Mouse (Mus musculus) cerebellum, adult 9-11 months (tissue): ENCODE results near the gene Arhgap45.

ENCODE experiments used
- DNase-seq: peaks from one replicate; pipeline ENCODE4 v3.0.0; 2022

The Arhgap45 gene

GRCm38 (mm10) chr10:79987771-79988505, 28.5 kb upstream of the Arhgap45 start:
- no peak for DNase-seq

DNA sequence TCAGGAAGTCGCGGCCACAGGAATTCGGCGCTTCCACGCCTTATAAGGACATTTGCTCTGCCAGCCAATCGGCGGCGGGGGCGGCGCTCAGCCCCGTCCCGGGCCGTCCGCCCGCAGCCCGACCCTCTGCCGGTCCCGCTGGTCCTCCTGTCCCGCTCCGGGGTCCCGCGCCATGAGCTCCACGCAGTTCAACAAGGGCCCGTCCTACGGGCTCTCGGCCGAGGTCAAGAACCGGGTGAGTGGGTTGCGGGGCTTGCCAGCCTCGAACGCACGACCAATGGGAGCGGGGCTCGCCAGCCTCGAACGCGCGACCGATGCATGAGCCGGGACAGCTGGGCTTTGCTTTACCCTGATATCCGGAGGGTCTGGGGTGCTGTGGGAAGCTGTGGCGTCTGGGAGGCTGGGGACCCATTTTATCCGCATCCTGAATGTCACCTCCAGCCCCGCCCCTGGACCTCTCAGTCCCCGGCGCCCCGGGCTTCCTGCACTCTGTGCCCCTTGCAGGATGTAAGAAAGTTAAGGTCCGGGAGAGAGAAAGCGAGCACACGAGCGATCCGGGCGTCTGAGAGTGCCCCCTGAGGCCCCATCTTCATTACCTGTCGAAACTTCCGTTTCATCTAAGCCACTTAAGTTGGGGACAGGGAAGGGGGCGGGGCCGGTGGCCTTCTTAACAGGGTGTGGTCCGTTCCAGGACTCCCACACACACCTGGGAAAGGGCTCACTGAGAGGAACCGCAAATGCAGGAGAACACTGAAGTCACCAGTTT, 27.8 kb upstream of the Arhgap45 start, which contains the start of gene Cnn2:
Gene Cnn2 (plus strand): TSS at position 79 of the 766 bp plus-strand sequence.
- no peak for DNase-seq

DNA sequence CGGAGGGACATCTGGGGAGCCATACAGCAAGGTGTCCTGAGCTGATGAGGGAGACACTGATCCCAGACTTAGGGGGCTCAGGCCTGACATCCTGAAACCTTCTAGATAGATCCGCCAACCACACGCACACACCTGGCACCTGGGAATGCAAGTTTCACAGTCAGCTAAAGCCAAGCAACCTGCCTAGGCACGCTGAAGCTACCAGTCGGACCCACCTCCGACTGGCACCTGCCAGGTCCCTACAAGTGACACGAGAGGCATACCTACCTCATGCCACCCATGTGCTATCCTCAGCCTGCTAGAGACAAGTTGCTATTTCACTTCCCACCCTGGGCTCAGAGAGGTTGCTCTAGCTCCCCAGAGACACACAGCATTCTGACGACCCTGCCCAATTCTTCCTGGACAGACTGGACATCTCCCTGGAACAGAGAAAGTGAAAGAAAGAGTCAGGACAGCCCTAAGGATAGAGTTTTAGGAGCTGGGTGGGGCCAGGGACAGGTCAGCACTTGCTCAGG, 27.1 kb upstream of the Arhgap45 start:
- no peak for DNase-seq

DNA sequence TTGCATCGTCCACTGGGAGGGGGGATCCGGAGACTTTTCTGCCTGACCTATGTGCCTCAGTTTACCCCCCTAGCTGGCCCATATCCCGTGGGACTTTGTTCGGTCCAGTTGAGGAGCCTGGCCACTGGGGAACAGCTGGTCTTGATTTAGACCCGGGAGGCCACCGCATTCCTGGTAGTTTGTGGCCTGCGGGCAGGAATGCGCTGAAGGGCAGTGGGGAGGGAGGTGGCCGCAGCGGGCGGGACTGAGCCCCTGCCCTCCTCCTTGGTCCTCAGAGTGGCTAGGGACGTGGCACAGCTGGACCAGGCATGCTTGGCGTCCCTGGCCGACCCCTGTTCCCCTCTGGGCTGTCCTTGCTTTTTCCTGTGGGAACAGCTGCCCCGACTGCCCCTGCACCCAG, 26.6 kb upstream of the Arhgap45 start:
- no peak for DNase-seq

DNA sequence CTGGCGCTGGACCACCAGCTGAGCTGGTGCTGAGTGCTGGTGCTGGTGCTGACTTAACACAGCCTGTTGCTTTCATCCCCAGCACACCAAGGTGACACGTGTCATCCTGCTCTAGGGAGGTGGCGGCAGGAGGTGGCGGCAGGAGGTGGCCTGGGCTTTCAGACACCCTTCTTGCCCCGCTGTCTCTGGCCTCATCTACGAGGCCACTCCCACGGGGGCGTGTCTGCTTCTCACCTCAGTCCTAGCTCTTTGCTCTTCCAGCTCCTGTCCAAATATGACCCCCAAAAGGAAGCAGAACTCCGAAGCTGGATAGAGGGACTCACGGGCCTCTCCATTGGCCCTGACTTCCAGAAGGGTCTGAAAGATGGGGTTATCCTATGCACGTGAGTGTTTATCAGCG, 25.4 kb upstream of the Arhgap45 start:
- no peak for DNase-seq

DNA sequence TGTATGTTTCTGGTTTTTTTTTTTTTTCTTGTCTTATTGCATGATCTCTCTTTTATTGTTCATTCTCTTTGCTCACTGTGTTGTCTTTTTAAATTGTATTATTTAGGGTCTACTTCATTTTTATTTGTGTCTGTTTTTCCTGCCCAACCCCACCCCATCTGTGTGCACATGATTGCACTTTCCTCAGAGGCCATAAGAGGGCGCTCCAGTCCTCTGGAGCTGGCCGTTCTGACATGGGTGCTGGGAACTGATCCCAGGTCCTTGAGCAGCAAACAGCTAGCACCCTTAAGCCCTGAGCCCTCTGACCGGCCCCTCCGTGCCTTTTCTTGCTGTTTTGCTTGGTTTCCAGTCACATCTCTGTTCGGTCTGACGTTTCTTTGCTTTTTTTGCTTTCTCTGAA, 24.9 kb upstream of the Arhgap45 start:
- no peak for DNase-seq

- DNase-seq, result no peak
Measured at GRCm38 (mm10) chr10:79994397-79995115, 21.9 kb upstream of the Arhgap45 start.

GRCm38 (mm10) chr10:79995636-79996035, 20.8 kb upstream of the Arhgap45 start:
- DNase-seq, result no peak

DNA sequence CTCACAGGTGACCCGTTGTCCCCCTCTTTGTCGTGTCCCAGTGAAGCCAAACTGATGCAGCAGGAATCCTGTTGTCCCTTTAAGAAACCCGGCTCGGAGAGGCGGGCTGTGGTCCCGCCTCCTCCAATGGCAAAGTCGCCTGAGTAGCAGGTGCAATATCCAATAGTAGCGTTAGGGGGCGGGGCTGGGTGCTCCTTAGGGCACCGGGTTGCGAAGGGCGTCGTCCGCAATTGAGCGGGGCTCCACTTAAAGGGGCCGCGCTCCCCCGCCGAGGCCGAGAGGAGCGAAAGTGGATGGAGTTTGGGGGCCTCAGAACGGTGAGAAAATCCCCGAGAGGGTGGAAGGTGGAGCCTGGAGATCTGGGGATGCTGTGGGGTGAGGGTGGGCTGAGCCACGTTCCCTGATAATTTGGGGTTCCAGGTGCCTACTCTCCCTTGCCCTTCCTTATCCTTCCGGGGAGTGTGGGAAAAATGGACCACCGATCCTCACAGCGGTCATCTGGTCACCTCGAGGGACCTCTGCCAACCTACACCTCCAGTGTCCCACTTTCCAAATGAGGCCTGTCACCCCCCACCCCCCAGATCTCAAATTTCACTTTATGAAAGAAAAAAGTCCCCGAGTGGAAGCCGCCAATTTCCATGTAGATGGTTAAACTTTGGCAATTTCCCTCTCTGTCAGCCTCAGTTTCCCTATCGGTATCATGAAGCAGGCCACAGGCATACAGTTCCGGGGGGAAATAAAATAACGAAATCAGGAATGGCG, 20.0 kb upstream of the Arhgap45 start, which contains the start of gene Abca7:
Gene Abca7 (plus strand): TSS at position 223 of the 762 bp plus-strand sequence.
- peak; percentile 95 for DNase-seq

DNA sequence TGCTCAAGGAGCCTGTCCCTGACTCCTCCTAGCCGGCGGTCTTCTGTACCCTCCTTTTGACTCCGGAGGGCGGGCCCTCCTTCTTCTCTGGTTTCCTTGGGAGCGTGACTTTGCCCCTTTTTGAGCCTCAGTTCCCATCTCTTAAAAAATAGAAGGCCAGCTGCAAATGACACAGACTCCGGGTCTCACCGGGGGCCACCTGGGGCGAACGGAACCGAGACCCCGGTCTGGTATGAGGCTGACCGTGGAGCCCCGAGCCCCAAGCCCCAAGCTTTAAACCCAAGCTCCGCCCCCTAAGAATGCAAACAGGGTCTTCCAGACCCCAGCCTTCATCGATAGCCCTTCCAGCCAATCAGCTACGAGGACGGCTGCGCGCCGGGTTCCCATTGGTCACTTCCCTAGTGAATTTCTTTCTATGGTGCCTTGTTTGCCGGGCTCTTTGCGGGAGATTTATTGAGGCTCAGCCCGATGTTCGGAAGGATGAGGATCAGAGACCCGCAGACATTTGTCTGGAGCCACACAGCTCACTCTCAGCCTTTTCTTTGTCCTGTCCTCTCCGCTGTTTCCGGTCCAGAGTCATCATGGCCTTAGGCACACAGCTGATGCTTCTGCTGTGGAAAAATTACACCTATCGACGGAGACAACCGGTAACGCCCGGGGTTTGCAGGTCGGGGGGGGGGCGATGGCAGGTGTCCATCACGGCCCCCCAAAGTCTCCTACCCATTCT, 19.3 kb upstream of the Arhgap45 start:
- peak; percentile 86 for DNase-seq

DNA sequence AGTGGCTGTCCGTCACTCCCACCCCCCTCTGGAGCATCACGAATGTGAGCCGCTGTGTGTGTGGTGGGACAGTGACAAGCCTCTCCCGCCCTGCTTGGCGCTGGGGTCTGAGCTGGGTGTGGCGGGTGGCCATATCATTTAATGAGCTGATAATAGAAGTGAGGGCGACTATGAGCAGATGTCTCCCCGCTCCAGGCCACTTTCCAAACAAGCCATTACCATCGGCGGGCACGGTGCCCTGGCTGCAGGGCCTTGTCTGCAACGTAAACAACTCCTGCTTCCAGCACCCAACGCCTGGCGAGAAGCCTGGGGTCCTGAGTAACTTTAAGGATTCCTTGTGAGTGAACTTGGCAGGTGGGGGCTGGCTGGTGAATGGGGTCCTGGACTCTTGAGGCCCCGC, 18.6 kb upstream of the Arhgap45 start:
- DNase-seq, result peak; percentile 85

DNA sequence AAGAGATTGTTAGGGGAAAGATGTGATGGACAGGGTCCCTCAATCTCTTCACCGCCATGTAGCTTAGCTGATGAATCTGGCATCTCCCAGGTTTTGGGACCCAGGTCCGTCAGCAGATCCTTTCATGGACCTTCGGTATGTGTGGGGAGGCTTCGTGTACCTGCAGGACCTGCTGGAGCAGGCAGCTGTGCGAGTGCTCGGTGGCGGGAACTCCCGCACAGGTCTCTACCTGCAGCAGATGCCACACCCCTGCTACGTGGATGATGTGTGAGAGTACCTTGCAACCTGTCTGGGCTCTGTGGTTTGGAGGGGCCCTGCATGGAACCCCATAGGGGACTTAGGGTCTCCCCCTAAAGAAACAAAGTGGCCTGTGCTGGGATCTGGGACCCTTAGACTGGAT, 14.5 kb upstream of the Arhgap45 start:
- no peak for DNase-seq

DNA sequence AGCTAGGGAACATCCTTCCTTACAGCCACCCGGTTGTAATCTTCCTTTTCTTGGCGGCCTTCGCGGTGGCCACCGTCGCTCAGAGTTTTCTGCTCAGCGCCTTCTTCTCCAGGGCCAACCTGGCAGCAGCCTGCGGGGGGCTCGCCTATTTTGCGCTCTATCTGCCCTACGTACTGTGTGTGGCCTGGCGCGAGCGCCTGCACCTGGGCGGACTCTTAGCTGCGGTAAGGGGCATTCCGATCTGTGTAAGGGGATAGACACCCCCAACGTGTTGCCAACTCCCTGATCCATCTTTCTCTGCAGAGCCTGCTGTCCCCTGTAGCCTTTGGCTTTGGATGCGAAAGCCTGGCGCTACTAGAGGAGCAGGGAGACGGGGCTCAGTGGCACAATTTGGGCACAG, 13.6 kb upstream of the Arhgap45 start:
- DNase-seq, result no peak

DNA sequence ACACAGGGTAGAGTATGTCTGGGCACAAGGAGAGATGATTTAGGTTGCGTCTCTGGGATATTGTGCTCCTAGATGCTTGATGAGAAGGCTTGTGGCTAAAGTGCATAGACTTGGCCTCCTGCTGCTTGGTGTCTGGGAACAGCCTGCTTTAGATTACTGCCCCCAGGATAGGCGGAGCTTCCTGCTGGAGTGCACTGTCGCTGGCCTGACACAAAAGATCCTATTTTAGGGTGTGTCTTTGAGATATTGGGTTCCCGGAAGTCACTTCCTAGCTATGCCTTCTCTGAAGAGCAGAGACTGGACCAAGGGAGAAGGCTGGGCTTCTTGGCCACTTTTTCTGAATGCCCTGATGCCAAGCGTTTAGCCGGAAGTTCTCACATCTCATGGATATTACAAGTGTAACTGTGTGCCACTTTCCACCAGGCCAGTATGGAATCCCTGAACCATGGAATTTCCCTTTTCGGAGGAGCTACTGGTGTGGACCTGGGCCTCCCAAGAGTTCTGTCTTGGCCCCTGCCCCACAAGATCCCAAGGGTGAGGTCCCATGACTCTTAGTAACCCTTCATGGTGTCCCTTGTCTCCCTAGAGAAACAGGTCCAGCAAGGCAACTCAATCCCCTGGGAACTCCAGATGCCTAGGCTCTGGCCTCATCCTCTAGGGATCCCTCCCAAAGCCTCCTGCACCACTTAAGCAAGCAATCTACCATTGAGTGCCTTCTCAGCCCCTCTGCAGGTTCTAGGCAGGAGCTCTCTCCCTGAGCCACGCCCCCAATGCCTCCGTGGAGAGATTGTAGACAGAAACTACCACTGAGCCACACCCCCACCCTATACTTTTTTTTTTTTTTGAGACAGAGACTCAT, 12.8 kb upstream of the Arhgap45 start:
- no peak for DNase-seq

DNA sequence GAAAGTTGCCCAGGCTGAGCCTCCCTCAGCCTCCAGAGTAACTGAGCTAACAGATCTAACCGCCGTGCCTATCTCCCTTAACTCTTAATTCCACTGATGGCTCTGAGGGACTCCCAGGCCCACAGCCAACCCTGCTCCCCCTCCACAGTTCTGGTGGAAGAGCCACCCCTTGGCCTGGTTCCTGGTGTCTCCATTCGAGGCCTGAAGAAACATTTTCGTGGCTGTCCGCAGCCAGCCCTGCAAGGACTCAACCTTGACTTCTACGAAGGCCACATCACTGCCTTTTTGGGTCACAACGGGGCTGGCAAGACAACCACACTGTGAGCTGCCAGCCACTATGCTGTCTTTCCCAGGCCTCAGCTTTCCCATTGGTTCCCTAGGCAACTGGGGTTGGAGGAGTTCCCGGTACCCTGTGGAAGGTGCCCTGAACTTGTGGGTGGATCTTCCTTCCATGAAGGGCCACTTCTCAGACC, 12.2 kb upstream of the Arhgap45 start:
- no peak for DNase-seq

DNA sequence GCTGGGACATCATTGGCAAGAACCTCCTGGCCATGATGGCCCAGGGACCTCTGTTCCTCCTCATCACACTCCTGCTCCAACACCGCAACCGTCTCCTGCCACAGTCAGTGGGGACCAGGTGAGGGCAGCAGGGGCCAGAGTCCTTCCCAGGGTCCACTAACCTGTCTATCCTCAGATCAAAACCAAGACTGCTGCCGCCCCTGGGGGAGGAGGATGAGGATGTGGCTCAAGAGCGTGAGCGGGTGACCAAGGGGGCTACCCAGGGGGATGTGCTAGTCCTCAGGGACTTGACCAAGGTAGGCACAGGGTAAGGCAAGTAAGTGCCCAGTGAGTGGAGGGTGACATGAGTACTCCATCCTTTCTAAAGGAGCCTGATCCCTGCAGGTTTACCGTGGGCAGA, 4.7 kb upstream of the Arhgap45 start:
- no peak for DNase-seq

DNA sequence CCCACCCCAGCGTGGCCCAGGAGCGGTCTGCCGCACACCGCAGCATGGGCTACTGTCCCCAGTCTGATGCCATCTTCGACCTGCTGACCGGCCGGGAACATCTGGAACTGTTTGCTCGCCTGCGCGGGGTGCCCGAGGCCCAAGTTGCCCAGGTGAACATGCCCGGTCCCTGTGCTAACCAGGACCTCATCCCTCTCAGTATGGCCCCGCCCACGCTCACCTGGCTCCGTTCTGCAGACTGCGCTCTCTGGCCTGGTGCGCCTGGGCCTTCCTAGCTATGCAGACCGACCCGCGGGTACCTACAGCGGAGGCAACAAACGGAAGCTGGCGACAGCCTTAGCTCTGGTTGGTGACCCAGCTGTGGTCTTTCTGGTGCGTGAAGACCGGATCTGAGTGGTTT, 2.8 kb upstream of the Arhgap45 start:
- DNase-seq, result no peak

DNA sequence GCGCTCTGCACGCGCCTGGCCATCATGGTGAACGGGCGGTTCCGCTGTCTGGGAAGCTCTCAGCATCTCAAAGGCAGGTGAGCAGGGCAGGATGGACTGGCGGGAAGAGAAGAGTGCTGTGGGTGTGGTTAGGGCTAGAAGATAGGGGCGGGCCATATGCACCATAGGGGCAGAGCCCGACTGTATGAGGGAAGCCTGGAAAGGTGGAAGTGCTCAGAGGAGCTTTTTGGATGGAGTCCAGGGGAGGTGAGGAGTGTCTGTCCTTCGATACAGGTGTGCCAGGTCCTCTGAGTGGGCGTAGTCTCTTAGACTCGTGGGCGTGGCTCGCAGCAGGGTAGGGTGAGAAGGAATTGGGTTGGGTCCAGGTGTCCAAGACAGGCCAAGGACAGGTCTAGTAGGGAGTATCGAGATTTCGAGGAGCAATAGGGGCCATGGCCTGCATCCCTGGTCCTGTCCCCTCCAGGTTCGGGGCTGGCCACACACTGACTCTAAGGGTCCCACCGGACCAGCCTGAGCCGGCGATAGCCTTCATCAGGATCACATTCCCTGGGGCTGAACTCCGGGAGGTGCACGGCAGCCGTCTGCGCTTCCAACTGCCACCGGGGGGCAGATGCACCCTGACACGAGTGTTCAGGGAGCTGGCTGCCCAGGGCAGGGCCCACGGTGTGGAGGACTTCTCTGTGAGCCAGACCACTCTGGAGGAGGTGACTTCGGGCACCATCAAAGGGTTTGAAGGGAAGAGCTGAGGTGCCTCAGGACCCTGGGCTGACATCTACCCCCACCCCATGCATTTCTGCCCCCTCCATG, 1.8 kb upstream of the Arhgap45 start:
- no peak for DNase-seq

DNA sequence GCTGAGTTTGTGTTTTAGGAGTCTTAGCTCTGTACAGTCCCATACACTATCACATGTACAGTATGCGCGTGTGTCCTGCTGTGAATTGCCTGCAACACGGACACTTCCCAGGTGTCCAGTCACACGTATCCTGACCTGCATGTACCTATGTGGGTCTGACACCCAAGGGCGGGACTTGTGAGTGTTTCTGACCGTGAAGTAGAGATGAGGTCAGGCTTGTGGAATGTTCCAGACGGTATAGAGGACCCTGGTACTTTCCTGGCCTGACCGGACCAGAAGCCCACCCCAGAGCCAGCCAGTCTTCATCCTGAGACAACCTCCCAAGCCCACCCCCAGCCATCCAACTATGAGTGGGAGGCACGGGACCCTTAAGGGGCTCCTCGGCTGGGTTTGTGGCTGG, 870 bp upstream of the Arhgap45 start:
- DNase-seq, result no peak

GRCm38 (mm10) chr10:80016931-80017330, 478 bp downstream of the Arhgap45 start:
- DNase-seq, result no peak
